Mouse (Mus musculus): ENCODE measurements around the gene Cort. TPM values are rescaled to one million over a fixed set of nuclear protein-coding genes. Genes with fewer than 3 reads are reported as not detected.

Gene Cort
- polyA plus RNA-seq, 1 experiment: not detected

DNA sequence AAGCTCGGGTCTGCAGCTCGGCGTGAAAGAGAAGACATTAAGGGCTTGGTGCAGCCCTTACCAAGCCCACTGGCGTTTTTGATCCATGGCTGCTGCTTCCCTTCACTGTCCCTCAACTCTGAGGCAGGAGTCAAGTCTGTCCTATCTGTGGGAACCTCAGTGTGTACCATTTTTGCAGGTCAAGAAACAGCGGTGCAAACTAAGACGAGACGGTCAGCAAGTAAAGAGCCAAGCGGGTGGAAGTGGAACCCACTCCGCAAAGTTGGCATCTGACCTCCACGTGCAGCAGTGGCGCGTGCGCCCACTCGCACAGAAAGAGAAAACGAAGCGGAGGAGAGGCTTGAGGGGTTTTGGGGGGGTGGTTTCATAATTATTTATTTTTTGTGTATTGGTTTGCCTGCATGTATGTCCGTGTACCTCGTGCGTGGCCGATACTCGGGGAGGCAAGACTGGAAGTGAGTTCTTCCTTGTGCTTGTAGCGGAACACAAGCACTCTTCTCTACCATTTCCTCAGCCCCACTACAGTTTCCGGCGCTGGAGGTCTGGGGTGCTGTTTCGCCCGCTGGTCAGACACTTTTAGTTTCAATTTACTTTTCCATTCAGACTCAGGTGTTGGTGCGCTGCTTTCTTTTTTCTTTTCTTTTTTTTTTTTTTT, 40.5 kb upstream of the Cort start:
- WGBS: 1% methylated on average over 27 of the region's 27 CpGs
- DNase-seq: peak; percentile 52
- H3K4me1 ChIP-seq (ENCODE audit: control insufficient read depth, insufficient read depth, low read length): peaks cover 6% of the 10 kb centered on the region

DNA sequence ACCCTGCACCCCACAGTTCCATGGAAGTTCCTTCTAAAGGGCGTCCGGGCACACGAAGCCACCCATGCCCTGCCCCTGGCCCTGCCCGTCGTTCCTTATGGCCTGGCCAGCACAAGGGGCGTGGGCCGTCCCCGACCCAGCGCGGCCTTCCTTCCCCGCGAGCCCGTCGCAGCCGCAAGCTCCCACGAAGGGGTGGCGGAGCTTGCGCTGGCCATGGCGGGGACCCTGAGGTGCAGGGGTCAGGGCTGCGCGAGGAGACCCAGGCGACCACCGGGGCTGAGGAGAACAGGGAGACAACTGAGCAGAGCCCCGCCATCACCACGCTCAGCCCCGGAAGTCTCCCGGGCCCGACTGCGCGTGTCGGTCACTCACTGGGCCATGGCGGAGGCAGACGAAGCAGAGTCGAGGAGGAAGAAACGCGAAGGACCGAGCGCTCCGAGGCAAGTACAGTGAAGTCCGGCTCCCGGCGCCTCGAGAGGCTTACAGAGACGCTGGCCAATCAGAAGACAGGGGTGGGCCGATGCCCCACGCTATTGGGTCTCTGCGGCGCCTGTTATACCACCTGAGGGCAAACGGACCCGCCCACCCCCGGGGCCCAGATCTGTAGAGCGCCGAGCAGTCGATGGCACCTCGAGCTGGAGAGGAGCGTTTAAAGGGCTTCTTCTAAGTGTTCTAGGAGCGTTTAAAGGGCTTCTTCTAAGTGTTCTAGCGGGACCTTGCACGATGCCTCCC, 39.8 kb upstream of the Cort start, which contains the start of gene Pgd:
Gene Pgd, minus strand, starts transcription at position 557 of the 732 bp plus-strand sequence.
- DNase-seq: peak; percentile 99
- Histone ChIP-seq H3K4me3 (ENCODE audit: insufficient read depth, low read depth, low read length) (peak within 1 kb of the TSS; percentile 90), H3K27me3 (replicated peaks; ENCODE audit: control insufficient read depth, insufficient read depth, low read length) (no peaks in the 10 kb centered on the region), H3K27ac (ENCODE audit: insufficient read depth, low read depth, low read length) (peak within 1 kb of the TSS; percentile 52), H3K36me3 (ENCODE audit: control insufficient read depth, insufficient read depth, low read length) (no peaks in the 10 kb centered on the region), H3K4me1 (ENCODE audit: control insufficient read depth, insufficient read depth, low read length) (peaks cover 6% of the 10 kb centered on the region)
- TF ChIP-seq CTCF (conservative IDR thresholded peaks at IDR 0.05; ENCODE audit: insufficient read depth, insufficient read length, low read depth, low read length) (no peak), POLR2A (IDR thresholded peaks at IDR 0.05; ENCODE audit: low read depth, low read length) (peak; percentile 59)
- under 1% methylated on average over 59 of the region's 59 CpGs for WGBS

More for the DNA sequence above, 40.5 kb upstream of the Cort start:
- peak overlapping the region; percentile 82 for H3K4me3 ChIP-seq (ENCODE audit: insufficient read depth, low read depth, low read length)
- no peak for TF ChIP-seq POLR2A (IDR thresholded peaks at IDR 0.05; ENCODE audit: low read depth, low read length)
- no peak for TF ChIP-seq CTCF (conservative IDR thresholded peaks at IDR 0.05; ENCODE audit: insufficient read depth, insufficient read length, low read depth, low read length)
- H3K36me3 ChIP-seq (ENCODE audit: control insufficient read depth, insufficient read depth, low read length): no peaks in the 10 kb centered on the region
- H3K27me3 ChIP-seq (replicated peaks; ENCODE audit: control insufficient read depth, insufficient read depth, low read length): no peaks in the 10 kb centered on the region
- peak overlapping the region; percentile 19 for H3K27ac ChIP-seq (ENCODE audit: insufficient read depth, low read depth, low read length)

DNA sequence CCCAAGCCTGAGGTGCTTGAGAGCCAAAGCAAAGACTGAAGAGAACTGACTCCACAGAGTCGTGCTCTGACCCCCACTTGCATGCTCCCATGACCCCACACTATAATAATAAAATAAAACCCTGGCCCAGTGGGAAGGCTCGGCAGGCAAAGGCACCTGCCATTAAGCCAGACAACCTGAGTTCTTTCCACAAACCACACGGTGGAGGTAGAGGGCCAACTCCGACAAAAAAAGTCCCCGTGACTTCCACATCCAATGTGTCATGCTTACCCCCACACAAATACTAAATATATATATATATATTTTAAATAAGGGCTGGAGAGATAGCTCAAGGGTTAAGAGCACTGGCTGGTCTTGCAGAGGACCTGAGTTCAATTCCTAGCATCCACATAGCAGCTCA, 37.6 kb upstream of the Cort start:
- Histone ChIP-seq H3K27ac (ENCODE audit: insufficient read depth, low read depth, low read length) (no peak overlapping the region), H3K4me1 (ENCODE audit: control insufficient read depth, insufficient read depth, low read length) (peaks cover 2% of the 10 kb centered on the region; the same call in 1 of the 2 replicates), H3K36me3 (ENCODE audit: control insufficient read depth, insufficient read depth, low read length) (peaks cover 5% of the 10 kb centered on the region; the same call in 1 of the 2 replicates), H3K4me3 (ENCODE audit: insufficient read depth, low read depth, low read length) (no peak overlapping the region), H3K27me3 (replicated peaks; ENCODE audit: control insufficient read depth, insufficient read depth, low read length) (no peaks in the 10 kb centered on the region)
- no peak for DNase-seq
- TF ChIP-seq POLR2A (IDR thresholded peaks at IDR 0.05; ENCODE audit: low read depth, low read length) (no peak), CTCF (conservative IDR thresholded peaks at IDR 0.05; ENCODE audit: insufficient read depth, insufficient read length, low read depth, low read length) (peak; percentile 46; the same call in 1 of the 2 replicates)
- 32% methylated on average over 5 of the region's 5 CpGs for WGBS

DNA sequence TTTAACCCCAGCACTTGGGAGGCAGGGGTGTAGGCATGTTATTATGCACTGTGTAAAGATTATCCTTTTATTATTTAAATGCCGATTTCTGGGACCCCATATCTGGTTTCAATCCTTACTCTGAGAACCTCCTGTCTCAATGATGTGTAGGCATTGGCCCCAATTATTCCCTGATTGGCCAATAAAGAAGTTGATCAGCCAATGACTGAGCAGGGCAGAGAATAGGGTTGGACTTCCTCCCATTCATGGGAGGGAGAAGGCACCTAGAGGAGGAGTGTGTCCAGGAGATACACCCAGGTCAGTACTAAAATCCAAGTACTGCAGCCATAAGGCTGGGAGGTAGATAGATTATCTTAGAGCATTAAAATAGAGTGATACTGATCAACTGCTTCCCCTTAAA, 36.6 kb upstream of the Cort start:
- WGBS: 49% methylated on average over 1 of the region's 1 CpGs
- peaks cover 5% of the 10 kb centered on the region; the same call in 1 of the 2 replicates for H3K36me3 ChIP-seq (ENCODE audit: control insufficient read depth, insufficient read depth, low read length)
- peaks cover 2% of the 10 kb centered on the region; the same call in 1 of the 2 replicates for H3K4me1 ChIP-seq (ENCODE audit: control insufficient read depth, insufficient read depth, low read length)
- H3K4me3 ChIP-seq (ENCODE audit: insufficient read depth, low read depth, low read length): no peak overlapping the region
- DNase-seq: no peak
- H3K27me3 ChIP-seq (replicated peaks; ENCODE audit: control insufficient read depth, insufficient read depth, low read length): no peaks in the 10 kb centered on the region
- H3K27ac ChIP-seq (ENCODE audit: insufficient read depth, low read depth, low read length): no peak overlapping the region
- TF ChIP-seq POLR2A (IDR thresholded peaks at IDR 0.05; ENCODE audit: low read depth, low read length) (no peak), CTCF (conservative IDR thresholded peaks at IDR 0.05; ENCODE audit: insufficient read depth, insufficient read length, low read depth, low read length) (no peak)

DNA sequence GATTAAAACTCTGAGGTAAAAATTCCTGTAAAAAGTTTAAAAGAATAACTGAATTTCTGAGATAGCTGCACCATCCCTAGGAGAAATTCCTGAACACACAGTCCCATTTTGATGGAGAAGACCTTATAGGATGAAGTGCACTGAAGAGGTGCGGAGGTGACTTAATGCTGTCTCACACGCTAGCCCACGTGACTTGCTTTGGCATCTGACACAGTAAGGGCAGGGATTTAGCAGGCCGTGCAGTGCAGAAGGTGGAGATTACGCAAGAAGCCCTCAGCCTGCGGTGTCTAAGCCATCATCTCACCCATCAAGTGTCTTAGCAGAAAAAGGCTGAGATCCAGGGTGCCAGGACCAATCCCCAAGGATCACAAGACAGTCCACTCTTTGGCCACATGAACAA, 34.6 kb upstream of the Cort start:
- H3K36me3 ChIP-seq (ENCODE audit: control insufficient read depth, insufficient read depth, low read length): peaks cover 9% of the 10 kb centered on the region
- no peak overlapping the region for H3K4me3 ChIP-seq (ENCODE audit: insufficient read depth, low read depth, low read length)
- H3K27me3 ChIP-seq (replicated peaks; ENCODE audit: control insufficient read depth, insufficient read depth, low read length): no peaks in the 10 kb centered on the region
- TF ChIP-seq CTCF (conservative IDR thresholded peaks at IDR 0.05; ENCODE audit: insufficient read depth, insufficient read length, low read depth, low read length) (no peak), POLR2A (IDR thresholded peaks at IDR 0.05; ENCODE audit: low read depth, low read length) (no peak)
- H3K4me1 ChIP-seq (ENCODE audit: control insufficient read depth, insufficient read depth, low read length): peaks cover 2% of the 10 kb centered on the region; the same call in 1 of the 2 replicates
- no peak overlapping the region for H3K27ac ChIP-seq (ENCODE audit: insufficient read depth, low read depth, low read length)
- 90% methylated on average over 6 of the region's 6 CpGs for WGBS
- no peak for DNase-seq

DNA sequence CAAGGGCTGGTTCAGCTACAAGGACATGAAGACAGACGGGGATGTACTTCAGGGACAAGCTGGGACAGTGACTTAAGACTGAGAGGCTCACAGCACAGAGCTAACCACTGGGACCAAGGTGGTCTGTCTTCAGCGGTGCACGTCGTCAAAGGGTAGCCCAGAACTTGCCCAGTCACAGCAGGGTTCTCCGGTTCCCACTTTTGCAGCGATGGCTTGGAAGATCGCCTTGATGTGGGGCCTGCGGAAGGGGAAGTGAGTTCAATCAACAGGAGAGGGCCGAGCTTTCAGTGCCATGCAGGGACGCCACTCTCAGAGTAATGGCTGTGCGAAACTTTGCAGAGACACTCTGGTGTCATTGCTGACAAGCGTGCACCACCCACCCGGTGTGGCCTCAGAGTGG, 33.3 kb upstream of the Cort start:
- H3K27me3 ChIP-seq (replicated peaks; ENCODE audit: control insufficient read depth, insufficient read depth, low read length): no peaks in the 10 kb centered on the region
- 88% methylated on average over 13 of the region's 13 CpGs for WGBS
- H3K27ac ChIP-seq (ENCODE audit: insufficient read depth, low read depth, low read length): no peak overlapping the region
- no peak overlapping the region for H3K4me3 ChIP-seq (ENCODE audit: insufficient read depth, low read depth, low read length)
- peaks cover 12% of the 10 kb centered on the region for H3K36me3 ChIP-seq (ENCODE audit: control insufficient read depth, insufficient read depth, low read length)
- H3K4me1 ChIP-seq (ENCODE audit: control insufficient read depth, insufficient read depth, low read length): no peaks in the 10 kb centered on the region
- DNase-seq: no peak
- TF ChIP-seq CTCF (conservative IDR thresholded peaks at IDR 0.05; ENCODE audit: insufficient read depth, insufficient read length, low read depth, low read length): no peak

DNA sequence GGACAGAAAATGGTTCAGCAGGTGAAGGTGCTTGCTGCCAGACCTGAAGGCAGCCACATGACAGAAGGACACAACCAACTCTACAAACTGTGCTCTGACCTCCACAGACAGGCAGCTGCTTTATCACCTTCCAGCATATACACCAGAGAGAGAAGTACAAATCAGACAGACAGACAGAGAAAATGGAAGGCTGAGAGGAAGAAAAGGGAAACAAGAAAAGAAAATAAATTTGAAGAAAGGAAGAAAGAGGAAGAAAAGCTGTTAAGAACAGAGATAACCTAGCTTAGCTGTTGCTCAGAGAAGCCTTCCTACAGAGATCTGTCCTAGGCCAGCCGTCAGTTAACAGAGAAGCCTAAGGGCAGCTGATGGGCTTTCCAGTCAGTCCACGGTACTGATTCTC, 32.6 kb upstream of the Cort start:
- TF ChIP-seq POLR2A (IDR thresholded peaks at IDR 0.05; ENCODE audit: low read depth, low read length): no peak
- TF ChIP-seq CTCF (conservative IDR thresholded peaks at IDR 0.05; ENCODE audit: insufficient read depth, insufficient read length, low read depth, low read length): no peak
- Histone ChIP-seq H3K36me3 (ENCODE audit: control insufficient read depth, insufficient read depth, low read length) (peaks cover 15% of the 10 kb centered on the region), H3K4me3 (ENCODE audit: insufficient read depth, low read depth, low read length) (no peak overlapping the region), H3K27ac (ENCODE audit: insufficient read depth, low read depth, low read length) (no peak overlapping the region), H3K4me1 (ENCODE audit: control insufficient read depth, insufficient read depth, low read length) (no peaks in the 10 kb centered on the region), H3K27me3 (replicated peaks; ENCODE audit: control insufficient read depth, insufficient read depth, low read length) (no peaks in the 10 kb centered on the region)
- 86% methylated on average over 2 of the region's 2 CpGs for whole genome bisulfite sequencing
- no peak for DNase-seq

Measured in kidney, adult 2 months (tissue).